Mouse (Mus musculus): ENCODE results near the gene Itpripl1.

GRCm38 (mm10) chr2:127165675-127166074, 22.4 kb upstream of the Itpripl1 start:
- TF ChIP-seq CTCF (conservative IDR thresholded peaks at IDR 0.05; ENCODE audit: low read length) (no peak), NANOG (IDR thresholded peaks at IDR 0.05; ENCODE audit: borderline replicate concordance, low read length) (no peak)

All from E14TG2a.4 (cell line).